Mouse (Mus musculus) embryonic facial prominence, embryonic 11.5 days (tissue): Measurements from ENCODE around the gene Cop1. TPM values are rescaled to one million over a fixed set of nuclear protein-coding genes. Genes with fewer than 3 reads are reported as not detected.
A peak's percentile ranks its signal among the peaks of the same experiment; 100 is the strongest.

ENCODE experiments used
- ATAC-seq: fragments of 200-750 bp; cut with Nextera tagmentation; replicated peaks from 2 replicates; pipeline ENCODE4 v1.8.0; 2017; ENCODE audit warnings: low read depth; ENCODE audit not compliant: insufficient number of reproducible peaks, low FRiP score, low TSS enrichment
- DNase-seq: peaks from one replicate; pipeline ENCODE4 v3.0.0-alpha.2; 2015; ENCODE audit warnings: low spot score
- H3K27ac ChIP-seq: fragments of 300-500 bp; sonication (generic); replicated peaks from 2 replicates; pipeline ENCODE4 v1.5.1; 2014; ENCODE audit warnings: mild to moderate bottlenecking, low read depth, low read length, control low read depth
- H3K27me3 ChIP-seq: fragments of 300-500 bp; sonication (generic); 2 replicates; pipeline ENCODE4 v1.6.1; 2014; ENCODE audit warnings: mild to moderate bottlenecking, low read length, moderate library complexity, mixed read lengths; ENCODE audit not compliant: control insufficient read depth, insufficient read depth
- H3K36me3 ChIP-seq: fragments of 300-500 bp; sonication (generic); replicated peaks from 2 replicates; pipeline ENCODE4 v1.6.1; 2014; ENCODE audit warnings: low read depth, mild to moderate bottlenecking, low read length, moderate library complexity, mixed read lengths; ENCODE audit not compliant: control insufficient read depth, insufficient read depth
- H3K4me1 ChIP-seq: fragments of 300-500 bp; sonication (generic); 2 replicates; pipeline ENCODE4 v1.6.1; 2014; ENCODE audit warnings: low read length, mixed read lengths; ENCODE audit not compliant: control insufficient read depth, insufficient read depth
- H3K4me2 ChIP-seq: fragments of 300-500 bp; sonication (generic); 2 replicates; pipeline ENCODE4 v1.6.1; 2014; ENCODE audit warnings: low read depth, mild to moderate bottlenecking, control low read depth, low read length, moderate library complexity
- H3K4me3 ChIP-seq: fragments of 300-500 bp; sonication (generic); 2 replicates; pipeline ENCODE4 v1.5.1; 2014; ENCODE audit warnings: low read depth, low read length, control low read depth
- H3K9ac ChIP-seq: fragments of 300-500 bp; sonication (generic); replicated peaks from 2 replicates; pipeline ENCODE4 v1.6.1; 2014; ENCODE audit warnings: mild to moderate bottlenecking, control low read depth, low read length
- H3K9me3 ChIP-seq: fragments of 300-500 bp; sonication (generic); replicated peaks from 2 replicates; pipeline ENCODE4 v1.6.1; 2016; ENCODE audit warnings: mild to moderate bottlenecking, low read length, inconsistent platforms, mixed read lengths; ENCODE audit not compliant: control insufficient read depth
- WGBS: fragments of 180-500 bp; shearing (Covaris S2); extraction: QIAGEN DNeasy Blood & Tissue Kit; methylation state at CpG from one replicate; pipeline ENCODE4 v1.1.7; 2014; 5-methylcytosine and 5-hydroxymethylcytosine counted together
- polyA plus RNA-seq: library from polyadenylated mRNA; unstranded; fragments of >200 nt; fragmentation: Nextera tagmentation; extraction: Ambion mirVana; gene quantifications from 2 replicates; pipeline ENCODE4 v1.2.1, GENCODE M21; 2014

Gene Cop1
- polyA plus RNA-seq, 1 experiment from 2014 or later: 150 TPM

DNA sequence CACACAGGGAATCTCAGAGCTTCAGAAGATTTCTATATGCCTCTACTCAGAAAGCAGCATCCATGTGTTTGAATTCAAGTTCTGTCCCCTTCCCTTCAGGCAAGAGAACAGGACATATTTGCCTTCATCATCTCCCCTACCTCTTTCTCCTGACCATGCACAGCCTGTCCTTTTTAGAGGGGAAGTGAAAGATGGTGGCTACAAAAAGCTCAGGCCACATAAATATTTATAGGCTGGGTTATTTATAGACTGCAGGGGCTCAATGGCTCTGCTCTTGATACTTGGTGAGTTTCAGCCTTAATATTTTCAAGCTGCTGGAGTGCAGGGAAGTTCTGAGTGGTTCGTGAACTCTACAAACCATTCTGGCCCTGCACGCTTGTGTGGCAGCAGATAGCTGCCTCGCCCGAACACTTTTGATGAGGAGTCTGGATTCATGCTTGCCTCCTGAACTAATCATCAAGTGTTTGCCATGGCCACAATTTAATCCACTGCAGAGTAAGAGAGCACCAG is 139.8 kb downstream of the Cop1 start:
- ATAC-seq: no peak
- 81% methylated on average over 4 of the region's 4 CpGs for WGBS
- H3K9me3 ChIP-seq: no peaks in the 10 kb centered on the region

DNA sequence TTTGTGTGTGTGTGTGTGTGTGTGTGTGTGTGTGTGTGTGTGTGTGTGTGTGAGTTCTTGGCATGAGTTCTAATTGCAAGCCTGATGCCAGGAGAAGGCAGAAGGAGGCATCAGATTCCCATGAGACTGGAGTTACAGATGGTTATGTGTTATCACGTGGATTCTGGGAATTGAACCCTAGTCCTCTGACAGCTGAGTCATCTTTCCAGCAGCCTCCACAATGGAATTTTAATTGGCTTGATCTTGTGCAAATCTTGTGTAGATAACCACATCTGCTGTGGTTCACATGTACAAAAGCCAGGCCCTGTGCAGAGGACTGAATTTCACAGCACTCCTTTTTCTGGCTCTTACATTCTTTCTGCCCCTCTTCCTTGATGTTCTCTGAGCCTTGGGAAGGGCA is 150.1 kb downstream of the Cop1 start:
- DNase-seq (no peak), ATAC-seq (no peak)
- H3K4me2 ChIP-seq: no peak overlapping the region
- H3K4me1 ChIP-seq: no peaks in the 10 kb centered on the region
- H3K27me3 ChIP-seq: no peaks in the 10 kb centered on the region
- no peak overlapping the region for H3K27ac ChIP-seq
- WGBS: 68% methylated on average over 1 of the region's 1 CpGs
- no peaks in the 10 kb centered on the region for H3K36me3 ChIP-seq
- no peaks in the 10 kb centered on the region for H3K9me3 ChIP-seq
- no peak overlapping the region for H3K4me3 ChIP-seq
- H3K9ac ChIP-seq: no peak overlapping the region

More for the DNA sequence above, 139.8 kb downstream of the Cop1 start:
- H3K27ac ChIP-seq: no peak overlapping the region
- H3K9ac ChIP-seq: no peak overlapping the region
- H3K4me3 ChIP-seq: no peak overlapping the region
- H3K4me1 ChIP-seq: no peaks in the 10 kb centered on the region
- no peak for DNase-seq
- no peaks in the 10 kb centered on the region for H3K36me3 ChIP-seq
- H3K4me2 ChIP-seq: no peak overlapping the region
- H3K27me3 ChIP-seq: no peaks in the 10 kb centered on the region

DNA sequence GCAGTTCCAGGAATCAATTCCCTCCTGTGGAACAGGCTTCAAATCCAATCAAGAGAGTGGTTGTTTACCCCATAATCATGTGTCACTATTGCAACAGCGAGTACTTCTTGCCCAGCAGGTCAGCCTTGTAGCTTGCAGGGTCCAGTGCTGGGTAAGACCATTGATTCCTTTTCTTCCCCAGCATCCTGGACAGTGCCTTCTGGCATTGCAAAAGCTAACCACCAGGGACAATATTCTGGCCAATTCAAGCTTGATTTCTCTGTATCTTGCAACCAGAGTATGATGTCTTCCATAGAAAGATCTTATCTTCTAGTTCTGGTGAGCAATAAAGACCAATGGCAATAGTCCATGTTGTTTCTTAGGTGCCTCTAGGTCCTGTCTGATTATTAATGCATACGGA is 150.8 kb downstream of the Cop1 start:
- H3K4me2 ChIP-seq: no peak overlapping the region
- no peak for ATAC-seq
- no peaks in the 10 kb centered on the region for H3K36me3 ChIP-seq
- 87% methylated on average over 2 of the region's 2 CpGs for WGBS
- no peak overlapping the region for H3K9ac ChIP-seq
- H3K27ac ChIP-seq: no peak overlapping the region
- no peak overlapping the region for H3K4me3 ChIP-seq
- no peaks in the 10 kb centered on the region for H3K9me3 ChIP-seq
- no peak for DNase-seq
- no peaks in the 10 kb centered on the region for H3K27me3 ChIP-seq
- no peaks in the 10 kb centered on the region for H3K4me1 ChIP-seq

DNA sequence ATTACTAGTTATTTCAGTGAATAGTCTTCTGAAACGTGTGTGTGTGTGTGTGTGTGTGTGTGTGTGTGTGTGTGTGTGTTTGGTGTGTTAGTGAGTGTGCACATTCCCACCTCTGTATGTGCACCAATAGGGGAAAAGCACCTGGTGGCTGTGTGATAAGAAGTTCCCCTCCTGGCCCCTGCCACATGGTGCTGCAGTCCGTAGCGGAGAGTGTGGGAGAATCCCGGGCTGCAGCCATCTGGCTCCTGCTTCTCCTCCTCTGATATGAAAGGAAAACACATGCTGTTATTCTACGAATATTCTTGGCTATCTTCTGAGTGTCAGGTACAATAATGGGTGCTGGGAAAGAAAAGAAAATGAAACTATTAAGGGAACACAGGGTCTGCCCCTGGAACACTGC is 154.3 kb downstream of the Cop1 start:
- Histone ChIP-seq H3K27ac (no peak overlapping the region), H3K9me3 (no peaks in the 10 kb centered on the region), H3K4me1 (no peaks in the 10 kb centered on the region), H3K4me2 (no peak overlapping the region), H3K27me3 (no peaks in the 10 kb centered on the region), H3K36me3 (no peaks in the 10 kb centered on the region), H3K9ac (no peak overlapping the region), H3K4me3 (no peak overlapping the region)
- 67% methylated on average over 5 of the region's 5 CpGs for WGBS
- no peak for ATAC-seq
- no peak for DNase-seq

DNA sequence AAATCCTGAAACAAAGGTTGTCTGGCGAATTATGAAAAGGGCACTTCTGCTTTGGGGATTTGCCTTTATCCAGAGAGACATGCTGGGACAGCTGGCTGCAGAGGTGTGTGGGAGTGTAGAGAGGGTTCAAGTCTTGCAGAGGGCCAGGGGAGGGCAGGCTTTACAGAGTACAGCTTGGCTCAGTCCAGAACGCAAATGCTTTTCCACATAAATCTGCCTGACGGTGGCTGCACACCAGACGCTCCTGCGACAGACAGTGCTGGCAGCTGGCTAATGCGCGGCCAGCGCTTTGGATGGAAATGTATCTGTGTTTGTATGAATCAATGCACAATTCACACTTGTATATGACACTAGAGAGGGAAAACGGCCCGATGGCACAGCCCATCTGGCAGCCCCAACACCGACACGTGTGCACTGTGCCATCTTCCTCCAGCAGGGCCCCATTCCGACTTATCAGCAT is 156.5 kb downstream of the Cop1 start:
- 89% methylated on average over 13 of the region's 13 CpGs for WGBS
- no peak overlapping the region for H3K4me3 ChIP-seq
- DNase-seq: no peak

DNA sequence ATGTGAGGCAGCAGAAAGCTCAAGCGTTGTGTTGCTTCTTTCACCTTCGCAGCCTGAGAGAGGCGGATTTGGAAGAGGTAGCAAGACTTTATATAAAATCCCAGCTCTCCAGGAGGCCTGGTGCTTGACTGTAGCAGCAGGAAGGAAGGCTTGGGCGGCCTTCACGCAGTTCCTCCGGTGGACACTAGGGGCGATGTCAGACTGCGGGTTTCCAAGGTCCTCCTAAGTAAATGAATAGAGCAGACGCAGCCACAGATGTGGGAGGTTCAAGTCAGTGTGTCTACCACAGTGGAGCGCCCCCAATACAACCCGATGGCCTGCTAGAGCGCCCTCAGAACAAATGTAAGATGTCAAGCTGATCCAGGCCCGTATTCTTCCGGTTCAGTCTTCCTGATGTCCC is 157.9 kb downstream of the Cop1 start:
- peaks cover 2% of the 10 kb centered on the region; the same call in 1 of the 2 replicates for H3K4me1 ChIP-seq
- no peak overlapping the region for H3K27ac ChIP-seq
- H3K36me3 ChIP-seq: no peaks in the 10 kb centered on the region
- H3K9ac ChIP-seq: no peak overlapping the region
- peak; percentile 42 for ATAC-seq
- 19% methylated on average over 14 of the region's 14 CpGs for WGBS
- no peak overlapping the region for H3K4me2 ChIP-seq
- no peaks in the 10 kb centered on the region for H3K9me3 ChIP-seq
- no peaks in the 10 kb centered on the region for H3K27me3 ChIP-seq
- H3K4me3 ChIP-seq: no peak overlapping the region
- DNase-seq: peak; percentile 77

More for the DNA sequence above, 156.5 kb downstream of the Cop1 start:
- Histone ChIP-seq H3K36me3 (no peaks in the 10 kb centered on the region), H3K9ac (no peak overlapping the region), H3K27me3 (no peaks in the 10 kb centered on the region), H3K4me2 (no peak overlapping the region), H3K9me3 (no peaks in the 10 kb centered on the region), H3K27ac (no peak overlapping the region), H3K4me1 (peaks cover 2% of the 10 kb centered on the region; the same call in 1 of the 2 replicates)
- ATAC-seq: no peak

DNA sequence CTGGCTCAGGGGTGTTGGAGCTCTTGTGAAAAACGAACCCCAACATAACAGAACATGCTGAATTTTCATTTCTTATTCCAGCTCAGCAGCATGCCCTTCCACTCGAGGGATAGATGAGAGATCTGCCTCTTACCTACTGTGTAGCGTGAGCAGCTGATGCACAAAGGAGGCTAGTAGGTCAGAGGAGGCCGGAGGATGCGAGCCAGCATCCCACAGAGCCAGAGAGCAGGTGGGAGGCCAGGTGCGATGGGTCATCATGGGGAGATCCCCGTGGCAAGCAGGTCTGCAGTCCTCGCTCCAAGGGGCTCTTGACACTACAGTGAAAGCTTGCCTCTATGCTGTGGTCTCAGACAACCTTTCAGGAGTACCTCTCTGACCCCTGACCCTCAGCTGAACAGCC is 160.5 kb downstream of the Cop1 start:
- no peaks in the 10 kb centered on the region for H3K9me3 ChIP-seq
- DNase-seq (no peak), ATAC-seq (no peak)
- peaks cover 2% of the 10 kb centered on the region; the same call in 1 of the 2 replicates for H3K4me1 ChIP-seq
- no peak overlapping the region for H3K9ac ChIP-seq
- H3K27me3 ChIP-seq: no peaks in the 10 kb centered on the region
- no peak overlapping the region for H3K4me3 ChIP-seq
- no peak overlapping the region for H3K4me2 ChIP-seq
- H3K27ac ChIP-seq: no peak overlapping the region
- 59% methylated on average over 8 of the region's 8 CpGs for WGBS
- no peaks in the 10 kb centered on the region for H3K36me3 ChIP-seq

DNA sequence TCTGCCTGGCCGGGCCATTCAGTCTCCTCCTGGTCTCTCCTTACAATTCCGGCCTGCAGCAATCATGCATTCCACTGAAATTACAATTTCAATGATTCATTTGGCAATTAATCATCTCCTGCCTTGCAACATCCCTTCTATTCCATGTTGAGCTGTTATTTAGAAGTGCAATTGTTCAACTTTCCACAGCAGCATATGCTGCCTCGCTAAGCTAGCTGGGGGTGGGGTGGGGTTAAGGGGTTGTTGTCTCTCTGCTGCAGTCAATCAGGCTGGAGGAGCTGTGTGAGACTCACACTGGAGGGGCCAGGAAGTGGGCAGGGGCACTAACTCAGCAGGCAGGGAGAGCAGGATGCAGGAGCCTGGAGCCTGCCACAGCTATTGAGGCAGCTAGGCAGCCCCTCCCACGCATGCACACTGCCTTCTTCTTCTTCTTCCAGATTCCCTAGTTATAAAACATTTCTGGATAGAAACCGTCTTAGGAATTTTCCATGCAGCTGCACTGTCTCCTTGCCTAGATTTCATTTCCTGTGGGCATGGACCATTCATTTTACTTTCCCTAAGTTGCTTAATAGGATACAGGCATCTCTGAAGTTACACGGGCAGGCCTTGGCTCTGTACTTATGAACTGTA is 161.1 kb downstream of the Cop1 start:
- Histone ChIP-seq H3K36me3 (no peaks in the 10 kb centered on the region), H3K4me2 (no peak overlapping the region), H3K9me3 (no peaks in the 10 kb centered on the region), H3K4me3 (no peak overlapping the region), H3K4me1 (peaks cover 2% of the 10 kb centered on the region; the same call in 1 of the 2 replicates), H3K27ac (no peak overlapping the region), H3K9ac (no peak overlapping the region), H3K27me3 (no peaks in the 10 kb centered on the region)
- ATAC-seq: 0 out of 2 replicates have a peak, but pooled peaks have one; percentile 23
- DNase-seq: peak; percentile 22
- 21% methylated on average over 6 of the region's 6 CpGs for WGBS
